Mouse (Mus musculus): ENCODE results near the gene Obsl1. TPM values are rescaled to one million over a fixed set of nuclear protein-coding genes. Genes with fewer than 3 reads are reported as not detected.

Obsl1 gene
- total RNA-seq (2018; cell fraction: chromatin; rRNA removed) = 1 to 10 TPM in 1 of 26 experiments, under 1 TPM in 3, not detected in 22; 0.34 to 5.6 (median 0.42) TPM
- under 1 TPM in 2 of 26 experiments, not detected in 24; 0.09 to 0.19 TPM for total RNA-seq (2018; cell fraction: cytosol; rRNA removed)
- total RNA-seq (2018; cell fraction: nucleus; rRNA removed) = 1 to 10 TPM in 1 of 26 experiments, under 1 TPM in 1, not detected in 24; 0.29 to 1.5 TPM
- not detected in 3 replicates for polyA plus RNA-seq (2018)

DNA sequence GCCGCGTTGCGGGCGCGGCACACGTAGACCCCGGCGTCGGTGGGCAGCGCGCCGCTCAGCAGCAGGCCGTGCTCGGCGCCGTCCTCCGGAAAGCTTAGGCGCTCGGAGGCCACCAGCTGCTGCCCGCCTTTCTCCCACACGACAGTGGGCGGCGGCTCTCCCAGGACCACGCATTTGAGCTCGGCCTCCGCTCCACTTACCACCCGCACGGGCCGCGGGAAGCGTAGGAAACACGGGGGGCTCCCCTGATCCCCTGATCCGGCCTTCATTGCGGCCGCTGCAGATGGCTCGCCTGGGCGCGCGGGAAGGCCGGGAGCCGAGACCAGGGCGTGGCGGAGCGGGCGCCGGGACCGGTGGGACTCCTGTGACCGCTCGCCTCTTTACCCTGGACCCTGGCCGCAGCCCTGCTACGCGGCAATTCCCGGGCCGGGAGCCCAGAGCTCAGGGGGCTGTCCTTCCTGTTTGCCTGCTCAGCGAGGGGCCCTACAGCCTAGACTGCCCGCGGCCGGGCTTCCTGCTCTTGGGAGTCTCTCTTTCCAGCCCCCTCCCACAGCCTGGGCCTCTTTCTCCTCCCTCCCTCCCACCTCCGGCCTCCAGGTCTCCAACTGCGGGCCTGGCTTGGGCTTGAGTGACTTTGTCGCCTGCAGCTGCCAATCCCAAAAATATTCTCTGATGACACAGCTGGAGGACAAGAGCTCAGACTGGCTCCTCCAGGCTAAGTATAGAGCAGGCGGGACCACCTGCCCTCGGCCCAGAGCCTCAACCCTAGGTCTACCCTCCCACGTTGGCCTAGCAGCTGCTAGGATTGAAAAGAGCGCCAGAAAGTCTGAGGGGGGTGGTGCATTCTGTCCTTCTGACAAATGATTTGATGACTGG is at the start of gene Obsl1:
TSS of gene Obsl1 (minus strand) at position 497 of the 876 bp plus-strand sequence.
- no peak within 1 kb of the TSS for H3K4me3 ChIP-seq (ENCODE audit: inconsistent target)
- H3K36me3 ChIP-seq (ENCODE audit: inconsistent target) = no peaks in the 10 kb centered on the region
- H3K27ac ChIP-seq = no peak within 1 kb of the TSS
- 3% methylated on average over 65 of the region's 65 CpGs for WGBS (ENCODE audit: missing documents)
- no peaks in the 10 kb centered on the region for H3K79me2 ChIP-seq (ENCODE audit: inconsistent target)

DNA sequence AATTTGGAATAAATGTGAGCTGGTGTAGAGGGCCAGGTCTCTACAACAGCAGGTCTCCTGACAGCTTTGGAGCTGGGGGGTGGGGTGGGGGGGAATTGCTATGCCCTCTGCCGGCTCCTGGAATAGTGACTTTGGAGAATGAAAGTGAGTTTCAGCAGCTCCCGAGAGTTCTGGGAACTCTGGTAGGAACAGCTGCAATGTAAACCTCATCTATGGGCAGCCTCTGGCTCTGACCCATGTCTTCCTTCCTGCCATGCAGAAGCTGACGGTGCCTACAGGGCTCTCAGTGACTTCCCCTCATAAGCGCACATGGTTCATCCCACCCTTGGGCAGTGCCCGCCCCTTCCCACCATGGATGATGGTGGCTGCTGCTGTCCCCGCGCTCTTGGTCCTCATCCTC is 49.4 kb upstream of the Obsl1 start:
- H3K4me3 ChIP-seq (ENCODE audit: inconsistent target) = no peak overlapping the region
- 45% methylated on average over 7 of the region's 7 CpGs for WGBS (ENCODE audit: missing documents)
- H3K27ac ChIP-seq = no peak overlapping the region
- H3K79me2 ChIP-seq (ENCODE audit: inconsistent target) = no peaks in the 10 kb centered on the region
- no peaks in the 10 kb centered on the region for H3K36me3 ChIP-seq (ENCODE audit: inconsistent target)

DNA sequence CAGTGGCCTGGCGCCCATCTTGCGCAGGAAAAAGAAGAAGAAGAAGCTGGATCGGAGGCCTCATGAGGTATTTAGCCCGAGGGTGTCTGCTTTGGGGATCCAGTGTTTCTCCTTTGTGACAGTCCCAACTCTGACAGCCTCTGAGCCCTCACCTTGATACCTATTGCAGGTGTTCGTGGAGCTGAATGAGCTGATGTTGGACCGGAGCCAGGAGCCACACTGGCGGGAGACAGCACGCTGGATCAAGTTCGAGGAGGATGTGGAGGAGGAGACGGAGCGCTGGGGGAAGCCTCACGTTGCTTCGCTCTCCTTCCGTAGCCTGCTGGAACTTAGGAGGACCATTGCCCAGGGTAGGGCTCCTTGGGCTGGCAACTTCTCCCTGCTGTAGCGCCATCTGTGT is 44.3 kb upstream of the Obsl1 start:
- WGBS (ENCODE audit: missing documents) = 90% methylated on average over 12 of the region's 15 CpGs

DNA sequence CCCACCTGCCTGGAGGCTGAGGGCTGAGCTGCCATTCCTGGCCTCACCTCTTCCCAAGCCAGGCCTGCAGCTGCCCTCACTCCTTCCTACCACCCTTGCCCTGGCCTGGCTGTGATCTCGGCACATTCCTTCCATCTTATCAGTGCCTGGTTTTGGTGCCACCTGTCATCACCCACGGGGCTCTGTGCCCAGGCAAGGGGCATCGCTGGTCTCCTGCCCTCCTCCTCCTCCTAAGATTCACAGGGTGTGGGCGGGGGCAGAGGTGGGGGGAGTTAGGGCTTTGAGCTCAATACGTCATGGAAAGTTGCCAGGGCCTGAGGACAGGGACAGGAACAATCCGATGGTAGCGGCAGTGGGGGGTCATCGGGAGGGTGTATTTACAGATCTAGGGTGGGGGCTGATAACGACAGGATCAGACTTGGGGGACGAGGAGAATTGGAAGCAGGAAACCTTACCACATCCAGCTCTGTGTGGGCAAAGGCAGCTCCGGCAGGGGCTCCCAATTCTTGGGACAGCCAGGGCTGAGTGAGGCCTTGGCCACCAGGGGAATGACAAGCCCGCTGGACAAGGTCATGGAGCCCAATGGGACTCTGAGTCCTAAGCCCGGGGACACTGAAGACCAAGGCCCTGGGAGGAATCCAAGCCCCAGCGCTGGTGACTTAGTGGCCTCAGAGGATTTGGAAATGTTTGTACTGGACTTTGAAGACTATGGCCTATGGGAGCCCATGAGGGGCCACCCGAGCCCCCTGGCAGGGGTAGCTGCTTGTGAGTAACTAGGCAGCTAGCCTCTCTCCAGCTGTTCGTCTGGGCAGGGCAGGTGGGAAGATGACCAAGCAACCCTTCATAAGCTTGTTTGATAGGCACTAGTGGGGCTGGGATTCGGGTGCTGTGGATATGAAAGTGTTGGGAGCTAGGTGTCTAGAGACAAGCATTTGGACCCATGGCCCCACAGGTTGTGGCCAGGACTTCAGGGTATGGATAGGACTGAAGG is 43.3 kb upstream of the Obsl1 start:
- H3K4me3 ChIP-seq (ENCODE audit: inconsistent target) = no peak overlapping the region
- H3K36me3 ChIP-seq (ENCODE audit: inconsistent target) = no peaks in the 10 kb centered on the region
- no peak overlapping the region for H3K27ac ChIP-seq
- WGBS (ENCODE audit: missing documents) = 93% methylated on average over 17 of the region's 17 CpGs
- H3K79me2 ChIP-seq (ENCODE audit: inconsistent target) = no peaks in the 10 kb centered on the region

More for the DNA sequence above, 44.3 kb upstream of the Obsl1 start:
- Histone ChIP-seq H3K79me2 (ENCODE audit: inconsistent target) (no peaks in the 10 kb centered on the region), H3K27ac (no peak overlapping the region), H3K4me3 (ENCODE audit: inconsistent target) (no peak overlapping the region), H3K36me3 (ENCODE audit: inconsistent target) (no peaks in the 10 kb centered on the region)

DNA sequence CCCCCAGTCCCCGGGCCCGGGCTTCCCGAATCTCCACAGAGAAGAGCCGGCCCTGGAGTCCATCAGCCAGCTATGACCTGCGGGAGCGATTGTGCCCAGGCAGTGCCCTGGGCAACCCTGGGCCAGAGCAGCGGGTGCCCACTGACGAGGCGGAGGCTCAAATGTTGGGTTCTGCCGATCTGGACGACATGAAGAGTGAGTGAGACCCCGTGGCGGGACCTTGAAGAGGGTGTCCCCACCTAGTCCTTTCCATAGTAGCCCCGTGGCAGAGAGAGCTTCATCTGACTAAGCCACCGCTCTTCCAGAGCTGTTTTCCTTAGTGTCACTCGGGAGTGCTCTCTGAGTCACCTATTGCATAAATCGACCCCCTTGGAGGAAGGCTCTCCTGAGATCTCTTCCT is 42.6 kb upstream of the Obsl1 start:
- 89% methylated on average over 13 of the region's 17 CpGs for WGBS (ENCODE audit: missing documents)
- Histone ChIP-seq H3K27ac (no peak overlapping the region), H3K4me3 (ENCODE audit: inconsistent target) (no peak overlapping the region), H3K36me3 (ENCODE audit: inconsistent target) (no peaks in the 10 kb centered on the region), H3K79me2 (ENCODE audit: inconsistent target) (no peaks in the 10 kb centered on the region)

DNA sequence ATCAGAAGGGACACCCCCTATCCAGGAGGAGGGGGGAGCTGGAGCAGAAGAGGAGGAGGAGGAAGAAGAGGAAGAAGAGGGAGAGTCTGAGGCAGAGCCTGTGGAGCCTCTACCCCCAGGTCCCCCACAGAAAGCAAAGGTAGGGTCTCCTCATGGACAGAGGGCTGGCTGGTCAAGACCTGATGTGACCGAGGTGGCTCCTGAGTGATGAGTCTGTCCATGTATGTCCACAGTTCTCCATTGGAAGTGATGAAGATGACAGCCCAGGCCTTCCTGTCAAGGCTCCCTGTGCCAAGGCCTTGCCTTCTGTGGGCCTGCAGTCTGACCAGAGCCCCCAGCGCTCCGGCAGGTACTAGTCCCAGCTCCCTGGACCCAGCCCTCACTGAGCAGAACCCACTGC is 41.8 kb upstream of the Obsl1 start:
- Histone ChIP-seq H3K4me3 (ENCODE audit: inconsistent target) (no peak overlapping the region), H3K79me2 (ENCODE audit: inconsistent target) (no peaks in the 10 kb centered on the region), H3K36me3 (ENCODE audit: inconsistent target) (no peaks in the 10 kb centered on the region), H3K27ac (no peak overlapping the region)
- WGBS (ENCODE audit: missing documents) = 89% methylated on average over 3 of the region's 3 CpGs

DNA sequence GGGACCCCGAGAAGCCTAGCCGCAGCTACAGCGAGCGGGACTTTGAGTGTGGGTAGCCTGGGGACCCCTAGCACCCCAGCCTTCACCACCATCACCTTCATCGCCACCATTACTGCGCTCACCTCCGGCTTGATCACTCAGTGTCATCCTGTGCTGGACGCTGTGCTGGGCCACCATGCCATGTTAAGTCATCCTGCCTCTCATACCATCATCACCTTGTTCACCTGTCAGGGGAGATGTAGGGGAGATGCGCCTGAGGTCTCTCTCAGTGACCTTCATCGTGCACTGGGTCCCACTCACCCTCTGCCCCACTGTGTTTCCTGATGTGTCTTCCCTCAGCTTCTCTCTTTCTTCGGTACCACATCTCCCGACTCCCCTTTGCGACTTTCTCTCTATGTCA is 41.1 kb upstream of the Obsl1 start:
- no peaks in the 10 kb centered on the region for H3K79me2 ChIP-seq (ENCODE audit: inconsistent target)
- WGBS (ENCODE audit: missing documents) = 95% methylated on average over 13 of the region's 13 CpGs
- H3K4me3 ChIP-seq (ENCODE audit: inconsistent target) = no peak overlapping the region
- H3K27ac ChIP-seq = no peak overlapping the region
- H3K36me3 ChIP-seq (ENCODE audit: inconsistent target) = no peaks in the 10 kb centered on the region

DNA sequence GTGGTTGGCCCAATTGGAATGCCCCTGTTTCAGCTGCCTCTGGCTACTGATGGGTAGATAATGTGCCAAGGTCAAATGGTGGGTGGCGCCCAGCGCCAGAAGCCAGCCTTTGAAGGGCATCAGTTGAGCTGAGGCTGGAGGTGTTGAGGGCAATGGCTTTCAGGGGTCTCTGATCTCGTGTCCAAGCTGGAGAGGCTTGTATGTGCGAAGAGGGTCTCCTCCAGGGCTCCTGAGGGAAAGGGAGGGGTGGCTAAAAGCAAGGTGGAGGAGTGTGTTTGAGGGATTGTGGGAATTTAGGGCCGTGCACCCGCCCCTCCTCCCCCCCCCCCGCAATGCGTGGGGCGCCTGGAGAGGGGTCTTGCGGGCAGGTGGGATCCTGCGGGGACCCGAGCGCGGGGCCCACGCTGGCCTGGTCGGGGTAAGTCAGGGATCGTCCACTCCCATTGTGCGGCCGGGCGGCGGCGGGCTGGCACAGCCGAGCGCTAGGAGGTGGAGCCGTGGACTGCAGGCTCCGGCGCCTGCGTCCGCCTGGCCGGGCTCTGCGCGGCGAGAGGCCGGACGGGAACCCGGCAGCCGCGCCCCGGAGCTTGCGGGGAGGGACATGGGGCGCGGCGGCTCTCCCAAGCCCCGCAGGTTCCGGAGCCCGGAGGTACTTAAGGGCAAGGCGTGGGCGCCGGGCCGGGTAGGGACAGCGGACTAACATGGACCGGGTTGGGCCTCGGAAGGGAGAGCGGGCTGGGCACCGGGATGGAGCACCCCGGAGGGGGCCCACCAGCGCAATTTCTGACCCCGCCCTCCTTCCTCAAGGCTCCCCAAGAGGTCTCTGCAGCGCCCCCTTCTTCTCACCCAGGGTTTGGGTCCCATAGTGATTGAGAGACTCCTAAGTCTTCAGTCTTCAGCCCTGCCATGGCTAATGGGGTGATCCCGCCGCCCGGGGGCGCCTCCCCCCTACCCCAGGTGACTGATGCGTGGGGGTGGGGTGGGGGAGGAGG is 40.0 kb upstream of the Obsl1 start, which contains the start of gene Slc4a3:
TSS of gene Slc4a3 (plus strand) at position 302 of the 992 bp plus-strand sequence.
- H3K27ac ChIP-seq = no peak within 1 kb of the TSS
- no peaks in the 10 kb centered on the region for H3K36me3 ChIP-seq (ENCODE audit: inconsistent target)
- 3% methylated on average over 64 of the region's 64 CpGs for WGBS (ENCODE audit: missing documents)
- H3K4me3 ChIP-seq (ENCODE audit: inconsistent target) = no peak within 1 kb of the TSS
- no peaks in the 10 kb centered on the region for H3K79me2 ChIP-seq (ENCODE audit: inconsistent target)

DNA sequence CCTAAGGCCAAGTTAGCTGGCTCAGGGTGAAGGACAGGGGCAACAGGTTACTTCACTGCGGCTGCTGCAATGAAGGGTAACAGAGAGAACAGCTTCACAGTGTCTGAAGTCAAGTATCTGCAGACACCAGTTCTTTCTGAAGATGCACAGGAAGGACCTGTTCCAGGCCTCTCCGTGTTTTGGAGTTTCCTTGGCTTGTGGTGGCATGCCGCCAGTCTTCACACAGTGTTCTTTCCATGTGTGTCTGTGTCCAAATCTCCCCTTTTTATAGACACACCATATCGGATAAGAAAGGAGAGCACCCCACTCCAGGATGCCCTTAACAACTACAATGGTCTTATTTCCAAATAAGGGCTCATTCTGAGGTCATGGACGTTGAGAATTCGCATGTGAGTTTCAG is 38.1 kb upstream of the Obsl1 start:
- H3K79me2 ChIP-seq (ENCODE audit: inconsistent target) = no peaks in the 10 kb centered on the region
- H3K4me3 ChIP-seq (ENCODE audit: inconsistent target) = no peak overlapping the region
- no peaks in the 10 kb centered on the region for H3K36me3 ChIP-seq (ENCODE audit: inconsistent target)
- 82% methylated on average over 6 of the region's 6 CpGs for WGBS (ENCODE audit: missing documents)
- H3K27ac ChIP-seq = no peak overlapping the region

DNA sequence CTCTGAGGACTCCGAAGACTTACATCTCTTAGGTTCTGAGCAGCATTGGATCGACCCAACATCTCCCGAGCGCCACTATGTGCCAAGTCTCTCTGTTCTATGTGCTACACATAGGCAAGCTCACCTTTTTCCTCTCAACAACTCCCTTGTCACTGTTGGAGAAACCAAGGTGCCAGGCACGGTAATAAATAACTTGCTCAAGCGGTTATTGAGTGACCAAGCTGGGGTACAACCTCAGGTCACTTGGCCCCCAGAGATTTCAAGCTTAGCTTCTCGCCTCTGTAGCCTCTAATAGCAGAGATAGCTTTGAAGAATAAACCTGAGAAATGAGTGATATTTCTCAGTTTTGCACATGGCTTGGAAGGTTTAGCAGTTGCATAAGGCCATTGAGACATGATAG is 35.2 kb upstream of the Obsl1 start:
- H3K36me3 ChIP-seq (ENCODE audit: inconsistent target) = peaks cover 2% of the 10 kb centered on the region; the same call in 1 of the 2 replicates

DNA sequence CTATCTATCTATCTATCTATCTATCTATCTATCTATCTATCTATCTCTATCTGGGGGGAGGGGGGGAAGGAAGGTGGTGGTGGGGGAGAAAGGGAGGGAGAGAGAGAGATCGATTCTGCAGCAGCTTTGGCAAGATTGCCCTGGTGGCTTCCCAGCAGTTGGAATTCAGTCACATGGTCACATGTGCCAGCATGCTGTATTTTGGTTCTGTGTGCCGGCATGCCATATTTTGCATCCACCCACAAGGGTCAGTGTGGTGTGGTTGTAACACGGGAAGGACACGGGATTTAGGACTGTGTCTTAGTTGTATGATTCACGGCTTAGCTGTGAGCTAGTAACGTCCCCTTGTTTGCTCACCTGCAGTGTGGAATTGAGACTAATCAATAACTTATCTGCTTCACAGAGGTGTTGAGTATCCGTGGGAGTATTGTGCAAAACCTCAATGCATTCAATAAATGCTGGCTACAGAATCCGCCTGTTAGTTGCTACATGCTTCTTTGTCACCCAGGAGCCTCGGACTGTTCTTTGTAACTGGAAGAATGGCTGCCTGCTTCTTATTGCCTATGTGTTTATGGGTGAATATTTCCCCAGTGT is 32.4 kb upstream of the Obsl1 start:
- H3K27ac ChIP-seq = no peak overlapping the region

More for the DNA sequence above, 35.2 kb upstream of the Obsl1 start:
- H3K27ac ChIP-seq = no peak overlapping the region
- H3K4me3 ChIP-seq (ENCODE audit: inconsistent target) = no peak overlapping the region
- 91% methylated on average over 7 of the region's 7 CpGs for WGBS (ENCODE audit: missing documents)
- no peaks in the 10 kb centered on the region for H3K79me2 ChIP-seq (ENCODE audit: inconsistent target)

DNA sequence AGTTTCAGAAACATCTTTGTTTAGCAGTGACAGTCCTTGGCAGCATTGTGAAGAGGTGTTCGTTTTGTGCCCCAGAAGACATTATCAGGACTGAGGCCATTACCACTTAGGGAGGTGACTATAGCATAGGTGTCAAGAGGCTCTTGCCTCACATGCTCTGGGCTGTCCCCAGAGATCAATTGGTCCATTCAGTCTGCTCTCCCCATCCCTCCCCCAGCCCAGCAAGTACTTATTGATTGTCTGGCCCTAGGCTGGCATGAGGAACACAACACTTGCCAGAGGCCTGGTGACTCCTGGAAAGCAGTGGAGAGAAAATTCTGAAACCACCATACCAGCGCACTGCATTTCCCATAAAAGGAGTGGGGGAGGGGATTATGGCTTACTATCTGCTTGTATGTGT is 31.3 kb upstream of the Obsl1 start:
- Histone ChIP-seq H3K27ac (no peak overlapping the region), H3K36me3 (ENCODE audit: inconsistent target) (peaks cover 38% of the 10 kb centered on the region), H3K4me3 (ENCODE audit: inconsistent target) (no peak overlapping the region), H3K79me2 (ENCODE audit: inconsistent target) (no peaks in the 10 kb centered on the region)
- WGBS (ENCODE audit: missing documents) = 97% methylated on average over 2 of the region's 2 CpGs

More for the DNA sequence above, 32.4 kb upstream of the Obsl1 start:
- Histone ChIP-seq H3K36me3 (ENCODE audit: inconsistent target) (peaks cover 27% of the 10 kb centered on the region), H3K4me3 (ENCODE audit: inconsistent target) (no peak overlapping the region), H3K79me2 (ENCODE audit: inconsistent target) (no peaks in the 10 kb centered on the region)
- 92% methylated on average over 8 of the region's 9 CpGs for WGBS (ENCODE audit: missing documents)

All from macrophage (primary cell).